13 mouse cellular contexts compared by ENCODE assay signal in genomic region chr1:169883081-169883565, GRCm38 (mm10). TPM values are rescaled to one million over a fixed set of nuclear protein-coding genes. Genes with fewer than 3 reads are reported as not detected.
DNase-seq lines count a peak whose midpoint lies in the region; ATAC-seq and TF ChIP-seq lines count a peak whose summit lies in the region.
"Had no signal": no experiment of that assay in that cellular context is flagged by ENCODE, and none has a peak within 500 bp of the region (broad histone marks: within the 10 kb centered on the region; RNA-seq: fewer than 3 reads in every experiment).

No protein-coding gene starts in this region.

- H3K9ac ChIP-seq in limb, embryonic 14.5 days (ENCODE audit: low read depth, low read length, severe bottlenecking), result no peak overlapping the region
- H3K9ac ChIP-seq: limb, embryonic 12.5 days had no signal

- H3K9me3 ChIP-seq in limb, embryonic 14.5 days (ENCODE audit: control insufficient read depth, low read length), result no peaks in the 10 kb centered on the region
- H3K9me3 ChIP-seq in limb, embryonic 10.5 days (replicated peaks), result no peaks in the 10 kb centered on the region
- H3K9me3 ChIP-seq: G1E; limb, embryonic 12.5 days had no signal

- no peak; the same call in 1 of the 2 replicates for ATAC-seq in limb, embryonic 14.5 days (ENCODE audit: low FRiP score, low read depth)

- no peak for TF ChIP-seq POLR2A in limb, embryonic 14.5 days (IDR thresholded peaks at IDR 0.05; ENCODE audit: borderline replicate concordance, extremely low read depth, insufficient read depth, insufficient read length)

- H3K4me1 ChIP-seq in limb, embryonic 14.5 days (ENCODE audit: control insufficient read depth, insufficient read depth, low read length), result no peaks in the 10 kb centered on the region
- no peaks in the 10 kb centered on the region for H3K4me1 ChIP-seq in limb, embryonic 10.5 days
- H3K4me1 ChIP-seq: limb, embryonic 12.5 days; megakaryocyte, embryonic 14.5 days had no signal

- H3K36me3 ChIP-seq in limb, embryonic 14.5 days (ENCODE audit: control insufficient read depth, insufficient read depth, low read length), result no peaks in the 10 kb centered on the region
- H3K36me3 ChIP-seq in limb, embryonic 10.5 days, result no peaks in the 10 kb centered on the region
- H3K36me3 ChIP-seq: G1E; limb, embryonic 12.5 days had no signal

- H3K27ac ChIP-seq in limb, embryonic 14.5 days (replicated peaks; ENCODE audit: low read depth, low read length), result no peak overlapping the region
- no peak overlapping the region for H3K27ac ChIP-seq in limb, embryonic 10.5 days
- H3K27ac ChIP-seq: limb, embryonic 12.5 days had no signal

- DNase-seq in frontal cortex, adult 2 months (ENCODE audit: extremely low spot score in 1 of 2, low spot score in 1 of 2), result peak; percentile 59 to 69
- no peak for DNase-seq in frontal cortex, postnatal 25 days (ENCODE audit: low spot score in 2 of 2)
- peak; percentile 63 for DNase-seq in limb, embryonic 14.5 days (ENCODE audit: low spot score)
- no peak for DNase-seq in limb, embryonic 10.5 days (ENCODE audit: low spot score)
- DNase-seq in fibroblast of lung, adult 2 months (ENCODE audit: low read depth), result peak; percentile 9
- peak; percentile 60 to 71 for DNase-seq in right cerebral cortex, postnatal 10 days (ENCODE audit: low spot score in 2 of 2)
- DNase-seq in urinary bladder, postnatal 36 days (ENCODE audit: low spot score in 2 of 2), result no peak
- no peak for DNase-seq in spleen, postnatal 14 days (ENCODE audit: low spot score in 2 of 2)

- 72% methylated on average over 5 of the region's 5 CpGs for WGBS in limb, embryonic 14.5 days
- 88% methylated on average over 5 of the region's 5 CpGs for WGBS in limb, embryonic 10.5 days

- no peaks in the 10 kb centered on the region for H3K27me3 ChIP-seq in limb, embryonic 14.5 days (ENCODE audit: control insufficient read depth, insufficient read depth, low read length)
- no peaks in the 10 kb centered on the region for H3K27me3 ChIP-seq in limb, embryonic 10.5 days (ENCODE audit: low read depth, poor library complexity, severe bottlenecking)
- H3K27me3 ChIP-seq: limb, embryonic 12.5 days; megakaryocyte, embryonic 14.5 days had no signal

- no peak overlapping the region for H3K4me3 ChIP-seq in limb, embryonic 14.5 days (replicated peaks; ENCODE audit: low read length)
- H3K4me3 ChIP-seq in limb, embryonic 10.5 days, result no peak overlapping the region
- H3K4me3 ChIP-seq: erythroblast, embryonic 14.5 days; limb, embryonic 12.5 days; megakaryocyte, embryonic 14.5 days had no signal

- H3K4me2 ChIP-seq in limb, embryonic 14.5 days (replicated peaks; ENCODE audit: low read depth, low read length, severe bottlenecking), result no peak overlapping the region
- H3K4me2 ChIP-seq: limb, embryonic 12.5 days had no signal

RNA-seq across cellular contexts. Expression of gene Ccdc190, which starts 45.3 kb away (rescaled TPM):
- polyA plus RNA-seq in frontal cortex, adult 2 months (2012; rRNA removed), result 21.4 and 24.5 TPM in 2 replicates
- polyA plus RNA-seq in limb, embryonic 14.5 days (2012; rRNA removed), result 0.20 and 0.24 TPM in 2 replicates
- polyA plus RNA-seq in limb, embryonic 14.5 days (2014; fragmentation: Nextera tagmentation; extraction: Ambion mirVana), result 0.28 TPM in 1 of 2 replicates, not detected in the other
- polyA plus RNA-seq in limb, embryonic 10.5 days (2016; fragmentation: Nextera tagmentation; extraction: Ambion mirVana), result not detected in 2 replicates
- polyA plus RNA-seq: erythroblast, embryonic 14.5 days; G1E; kidney, embryonic 14.5 days; limb, embryonic 12.5 days had no signal

Comparison
In these comparisons a context has a peak if more than half of its experiments do, and no peak if none do; other contexts are left out.
1. DNase-seq: peak in frontal cortex, adult 2 months (2 of 2), limb, embryonic 14.5 days (single experiment), fibroblast of lung, adult 2 months (single experiment) and right cerebral cortex, postnatal 10 days (2 of 2); none in frontal cortex, postnatal 25 days (0 of 2), limb, embryonic 10.5 days (single experiment), urinary bladder, postnatal 36 days (0 of 2) and spleen, postnatal 14 days (0 of 2).
2. RNA of gene Ccdc190, which starts 45.3 kb away (polyA plus RNA-seq): 21.4 to 24.5 TPM in frontal cortex, adult 2 months; 0.20 to 0.28 TPM in limb, embryonic 14.5 days and not detected in limb, embryonic 10.5 days; every median in the first group is over 10 times any median in the second.